Mouse (Mus musculus) heart, postnatal 25 days (tissue): ENCODE data around the gene Cntnap2. TPM values are rescaled to one million over a fixed set of nuclear protein-coding genes. Genes with fewer than 3 reads are reported as not detected.

Experiments used
- DNase-seq: peaks from one replicate; pipeline ENCODE4 v3.0.0; 2022; ENCODE audit warnings: low spot score
- intact Hi-C: fragments of 180-260 bp; cut with DNase I; formaldehyde crosslinking; loops from one replicate; pipeline ENCODE4 v1.15.1; 2025
- total RNA-seq, 2 experiments: library from RNA; stranded (reverse); gene quantifications; 2 replicates each; pipeline ENCODE4 v1.2.3; 2021

Cntnap2 gene
- not detected for total RNA-seq

DNA sequence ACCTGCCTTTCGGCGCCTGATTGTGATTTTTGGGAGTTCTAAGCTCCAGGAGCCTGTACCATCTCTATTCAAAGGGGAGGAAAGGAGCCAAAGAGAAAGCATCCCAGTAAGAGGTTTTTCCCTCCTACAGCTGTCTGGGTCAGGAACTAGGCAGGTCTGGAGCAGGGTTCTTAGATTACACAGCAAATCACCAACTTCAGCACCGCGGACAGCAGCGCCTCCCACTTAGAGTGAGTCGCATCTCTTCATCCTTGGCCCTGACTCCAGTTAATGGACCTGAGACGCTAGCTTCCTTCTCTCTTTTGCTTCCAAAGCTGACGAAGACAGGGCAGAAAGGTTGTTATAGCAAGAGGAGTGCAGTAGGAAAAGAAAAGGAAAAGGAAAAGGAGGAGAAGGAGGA lies at the start of gene Cntnap2:
Cntnap2 (plus strand) TSS at position 267 of the 400 bp plus-strand sequence.
- DNase-seq, result no peak
- intact Hi-C loops, result no loop called here

DNA sequence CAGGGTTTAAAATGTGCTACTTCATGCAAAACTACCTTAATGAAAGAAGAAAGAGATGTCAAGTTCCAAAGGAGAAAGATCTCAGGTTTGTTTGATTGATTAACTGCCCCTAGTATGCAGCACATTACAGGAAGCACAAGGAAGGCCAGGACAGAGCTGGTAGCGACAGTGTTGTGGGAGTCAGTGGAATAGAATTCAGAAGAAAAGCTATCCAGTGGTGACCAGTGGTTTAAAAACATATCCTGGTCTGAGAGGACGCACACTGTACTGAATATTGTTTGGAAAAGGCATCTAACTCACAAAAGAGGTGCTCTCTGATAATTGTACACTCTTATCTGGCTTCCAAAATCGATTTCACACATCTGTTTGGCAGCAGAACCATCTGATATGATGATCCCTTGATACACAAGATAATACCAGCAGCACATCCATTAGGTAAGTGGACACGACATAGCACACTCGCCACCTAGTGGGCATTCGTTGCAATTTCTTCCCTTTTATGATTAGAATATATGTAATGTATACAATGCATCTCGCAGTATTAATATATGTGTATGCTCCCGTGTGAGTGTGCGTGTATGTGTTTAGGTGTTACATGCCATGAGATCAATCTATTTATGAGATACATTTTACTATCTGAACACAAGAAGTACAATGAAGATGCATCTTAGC lies 33.0 kb upstream of the Cntnap2 start:
- no peak for DNase-seq
- intact Hi-C loops, result loop anchor here (2.0 to 10.0 kb wide), 3 partner anchors 931 to 1631 kb away; no protein-coding TSS in a partner anchor

DNA sequence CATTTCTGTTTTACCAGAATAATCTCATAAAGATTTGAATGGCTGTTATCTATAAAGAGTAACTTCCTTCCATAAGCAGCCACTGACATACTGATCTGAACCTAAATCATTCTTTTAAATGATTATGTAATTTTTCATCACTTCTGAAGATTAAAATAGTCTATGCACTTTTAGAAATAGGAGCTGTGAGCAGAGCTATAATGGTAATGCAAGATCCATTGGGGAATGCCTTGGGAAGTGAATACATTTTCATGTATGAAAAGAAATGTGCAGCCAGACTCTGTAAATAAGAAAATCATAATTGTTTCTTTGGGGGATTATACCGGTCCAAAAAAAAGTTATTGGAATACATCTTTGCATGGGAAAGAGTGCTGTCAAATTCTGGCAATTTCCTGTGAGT lies 19.7 kb upstream of the Cntnap2 start:
- intact Hi-C loops, result no loop called here
- DNase-seq, result no peak

DNA sequence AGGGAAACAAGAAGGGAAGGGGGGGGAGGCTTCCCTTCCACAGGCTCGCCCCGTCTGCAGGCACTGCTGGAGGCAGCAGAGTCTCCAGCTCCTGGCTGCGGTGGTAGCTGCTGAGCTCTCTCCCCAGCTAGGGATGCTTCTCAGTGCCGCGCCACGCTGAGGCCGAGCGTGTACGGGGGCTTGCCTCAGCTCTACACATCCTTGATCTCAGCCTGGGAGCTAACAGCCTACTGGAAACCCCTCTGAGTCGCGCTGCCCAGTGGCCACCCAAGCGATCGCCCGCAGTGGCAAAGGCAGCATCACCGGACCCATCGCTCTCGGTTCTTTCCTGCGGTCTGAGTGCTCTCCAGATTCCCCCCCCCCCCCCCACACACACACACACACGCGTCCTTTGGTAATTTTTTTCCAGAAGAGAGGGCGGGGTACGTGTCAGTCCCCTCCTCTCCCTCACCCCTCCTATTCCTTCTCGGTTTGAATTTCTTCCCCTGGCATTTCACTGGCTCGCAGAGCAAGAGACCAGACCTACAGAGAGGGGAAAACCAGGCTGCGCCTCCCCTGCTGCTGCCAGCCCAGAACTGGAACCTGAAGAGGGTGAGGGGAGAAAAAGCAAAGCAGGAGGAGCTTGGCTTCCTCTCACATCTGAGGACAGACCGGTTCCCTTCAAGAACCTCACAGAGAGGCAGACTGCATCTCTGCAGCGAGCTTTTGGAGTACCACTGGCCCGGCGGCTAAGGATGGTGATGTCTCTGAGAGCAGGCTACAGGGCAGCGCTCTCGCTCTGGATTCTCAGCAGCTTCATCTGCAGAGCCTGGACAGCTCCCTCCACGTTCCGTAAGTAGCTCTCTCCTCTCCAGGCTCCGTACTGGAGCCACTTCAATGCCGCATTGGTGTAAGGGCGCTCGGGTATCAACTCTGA lies 657 bp downstream of the Cntnap2 start:
- intact Hi-C loops, result no loop called here
- DNase-seq, result no peak

DNA sequence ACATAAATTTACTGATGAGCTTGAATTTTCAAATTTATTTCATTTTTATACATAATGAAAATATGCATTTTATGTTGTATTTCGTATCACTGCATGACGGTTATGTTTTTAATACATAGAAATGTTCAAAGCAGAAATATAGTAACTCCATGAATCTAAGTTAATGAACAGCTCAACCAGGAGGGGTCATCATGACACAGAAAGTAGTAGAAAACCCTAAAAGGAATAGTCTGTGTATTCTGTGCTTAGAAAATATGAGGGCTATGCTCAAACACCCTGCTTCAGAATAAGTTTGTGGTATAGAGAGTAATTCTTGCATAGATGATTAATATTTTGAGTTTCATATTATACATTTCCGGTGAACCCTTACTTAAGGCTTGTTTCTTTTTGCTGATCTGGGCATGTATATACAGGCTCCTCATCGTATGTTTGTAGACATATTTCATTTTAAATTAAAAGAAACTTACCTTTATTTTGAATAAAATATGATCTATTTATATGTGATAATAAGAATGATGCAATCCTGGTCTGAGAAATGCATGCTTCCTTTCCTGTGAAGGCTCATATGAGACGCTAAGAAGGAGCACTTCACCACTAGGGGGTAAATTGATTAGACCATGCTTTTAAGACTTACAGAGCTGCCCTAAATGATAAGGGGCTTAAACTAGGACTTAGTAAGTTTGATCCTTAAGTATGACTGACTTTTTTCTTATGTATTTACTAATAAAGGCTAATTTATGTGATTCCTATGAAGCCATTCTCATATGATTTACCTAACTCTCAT lies 3.2 kb downstream of the Cntnap2 start:
- intact Hi-C loops, result no loop called here
- no peak for DNase-seq

DNA sequence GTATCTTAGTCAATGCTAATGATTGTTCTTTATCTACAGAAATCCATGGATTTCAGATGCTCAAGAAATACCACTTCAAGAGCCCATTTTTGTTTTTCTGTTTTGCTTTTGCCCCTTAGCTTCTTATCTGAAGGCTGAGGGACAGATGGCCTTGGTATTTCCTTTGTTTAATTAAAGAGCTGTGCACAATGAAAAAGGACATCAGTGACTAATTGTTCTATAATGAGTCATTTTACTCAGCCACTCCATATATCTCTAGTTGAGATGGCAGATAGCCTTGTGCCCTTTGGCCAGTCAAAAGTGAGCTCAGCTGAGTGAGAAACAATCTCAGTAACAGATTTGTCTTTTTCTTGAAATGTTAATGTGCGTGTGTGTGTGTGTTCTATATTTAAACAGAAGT lies 29.1 kb downstream of the Cntnap2 start:
- no peak for DNase-seq
- intact Hi-C loops, result no loop called here

DNA sequence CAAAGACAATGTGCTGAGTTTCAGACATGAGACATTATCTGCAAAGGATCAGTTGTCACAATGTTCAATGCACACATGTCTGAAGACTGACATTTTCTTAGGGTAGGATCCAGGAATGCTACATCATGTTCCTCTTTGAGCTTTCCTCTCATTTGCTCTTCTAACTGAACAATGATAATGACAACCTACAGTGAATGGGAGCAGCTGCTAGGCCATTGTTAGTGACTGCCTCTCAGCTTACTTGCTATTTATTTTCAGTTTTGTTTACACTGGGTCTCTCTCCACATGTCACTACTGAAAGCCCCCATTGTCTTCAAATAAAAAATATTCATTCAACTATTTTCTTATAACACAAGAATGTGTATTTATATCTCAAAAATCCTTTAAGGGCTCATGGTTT lies 54.5 kb downstream of the Cntnap2 start:
- no peak for DNase-seq
- intact Hi-C loops, result no loop called here

DNA sequence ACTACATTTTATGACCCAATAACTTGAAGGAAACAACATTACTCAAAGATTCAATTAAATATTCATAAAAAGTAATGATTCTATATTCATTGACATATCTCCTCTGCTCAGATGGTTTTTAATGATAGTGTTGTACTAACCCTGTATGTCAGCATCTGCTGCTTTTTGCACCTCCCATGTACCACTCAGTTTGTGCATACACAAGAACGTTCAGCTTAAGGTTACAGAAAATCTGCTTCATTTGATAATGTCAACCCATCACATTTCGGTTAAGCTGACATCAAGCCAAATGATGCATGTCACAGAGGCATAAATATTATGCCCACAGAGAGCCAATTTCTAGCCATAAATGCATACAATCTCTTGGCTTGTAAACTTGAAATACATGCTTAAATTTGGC lies 85.7 kb downstream of the Cntnap2 start:
- intact Hi-C loops, result no loop called here
- no peak for DNase-seq

DNA sequence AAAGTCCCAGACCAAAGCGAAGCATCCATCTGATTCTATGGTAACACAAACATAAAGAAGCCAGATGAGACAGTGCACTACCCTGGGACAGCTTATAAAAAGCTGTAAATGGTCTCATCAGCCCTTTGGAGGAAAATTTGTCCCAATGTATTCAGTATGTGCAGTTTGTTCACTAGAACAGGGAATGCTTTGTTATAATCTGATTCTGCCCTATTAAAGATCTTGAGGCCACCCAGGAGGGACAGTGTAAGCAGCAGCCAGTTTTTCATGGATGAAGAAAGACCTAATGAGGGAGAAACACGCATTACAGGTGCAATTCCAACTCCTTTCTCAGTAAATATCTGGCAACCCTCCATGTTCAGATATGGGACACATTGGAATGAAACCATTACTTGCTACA lies 145.9 kb downstream of the Cntnap2 start:
- no peak for DNase-seq
- intact Hi-C loops, result no loop called here

DNA sequence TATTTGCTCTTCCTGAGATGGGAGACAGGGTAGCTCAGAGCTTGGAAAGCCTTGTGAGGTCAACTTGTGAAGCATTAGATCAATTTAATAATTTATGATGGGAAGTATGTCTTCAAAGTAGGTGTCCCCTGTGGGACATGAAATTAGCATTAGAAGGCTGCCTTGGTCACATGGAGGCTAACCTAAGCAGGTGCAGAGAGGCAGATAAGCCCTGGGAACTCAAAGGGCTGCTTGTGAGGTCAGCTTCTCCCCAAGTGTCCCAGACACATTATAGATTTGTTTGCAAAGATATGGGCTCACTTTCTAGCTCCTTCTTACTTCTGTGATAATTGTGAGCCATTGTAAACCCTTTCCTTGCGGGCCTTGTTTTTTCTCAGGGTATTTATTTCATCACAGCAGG lies 155.2 kb downstream of the Cntnap2 start:
- no peak for DNase-seq
- intact Hi-C loops, result no loop called here

DNA sequence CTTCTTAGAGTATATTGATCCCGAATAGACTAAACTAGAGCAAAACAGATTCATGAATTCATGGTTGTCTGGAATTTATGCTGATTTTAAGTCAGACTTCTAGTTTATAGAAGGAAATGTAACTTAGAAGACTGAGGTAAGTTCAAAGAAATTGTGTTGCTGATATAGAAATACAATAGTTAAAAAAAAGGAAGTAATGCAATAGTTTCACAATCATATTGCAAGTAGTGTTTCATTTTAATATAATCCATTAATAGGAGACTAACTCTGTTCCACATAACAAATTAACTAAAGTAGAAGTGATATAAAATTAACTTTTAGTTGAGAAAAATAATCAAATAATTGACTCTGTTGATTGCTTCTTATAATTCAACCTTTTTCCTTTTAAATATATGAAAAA lies 169.8 kb downstream of the Cntnap2 start:
- DNase-seq, result no peak
- intact Hi-C loops, result no loop called here

DNA sequence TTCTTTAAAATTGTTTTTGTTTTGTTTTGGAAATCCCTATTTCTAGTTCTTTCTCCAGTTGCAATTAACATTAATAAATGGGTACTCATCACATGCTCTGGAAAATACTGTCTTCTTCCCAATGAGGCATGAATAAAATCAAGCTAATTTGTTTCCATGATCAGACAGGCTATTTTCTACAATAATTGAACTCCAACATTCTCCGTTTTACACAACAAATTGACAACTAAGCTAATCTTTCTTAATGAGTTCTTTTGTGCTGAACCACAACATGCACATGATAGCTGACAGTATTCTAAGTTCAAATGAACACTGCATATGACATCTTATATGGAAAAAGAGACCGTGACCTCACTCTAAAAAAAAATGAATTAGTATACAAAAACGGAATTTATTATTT lies 173.4 kb downstream of the Cntnap2 start:
- intact Hi-C loops, result no loop called here
- no peak for DNase-seq

DNA sequence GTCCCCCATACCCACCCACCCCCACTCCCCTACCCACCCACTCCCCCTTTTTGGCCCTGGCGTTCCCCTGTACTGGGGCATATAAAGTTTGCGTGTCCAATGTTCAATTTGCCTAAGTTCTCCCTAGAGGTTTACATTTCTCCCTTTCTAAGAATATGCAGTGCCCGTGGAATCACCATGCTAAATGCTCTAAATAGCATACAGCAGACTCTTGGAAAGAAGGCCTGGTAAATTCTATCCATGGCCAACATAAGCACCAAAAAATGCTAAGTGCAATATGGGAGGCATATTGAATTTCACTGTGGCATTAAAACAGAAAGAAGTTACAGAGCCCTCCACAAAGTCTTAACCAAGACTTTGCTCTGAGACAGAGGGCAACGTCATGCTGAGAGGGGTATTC lies 177.4 kb downstream of the Cntnap2 start:
- intact Hi-C loops, result no loop called here
- DNase-seq, result no peak

DNA sequence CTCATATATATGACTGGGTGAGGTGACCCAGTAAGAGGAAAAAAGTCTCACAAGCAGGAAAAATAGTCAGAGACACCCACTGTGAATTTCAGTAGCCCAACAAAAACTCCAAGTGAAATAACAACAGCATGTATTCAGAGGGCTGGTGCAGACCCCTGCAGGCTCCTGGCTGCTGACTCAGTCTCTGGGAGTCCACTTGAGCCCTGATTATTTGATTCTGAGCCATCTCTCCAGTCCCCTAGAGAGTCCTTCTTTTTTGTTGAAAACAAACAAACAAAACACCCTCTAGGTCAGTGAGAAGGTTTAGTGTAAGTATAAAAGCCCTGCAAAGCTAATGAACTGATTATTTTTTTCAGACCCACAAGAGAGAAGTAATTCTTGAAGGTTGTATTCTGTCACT lies 179.0 kb downstream of the Cntnap2 start:
- intact Hi-C loops, result no loop called here

DNA sequence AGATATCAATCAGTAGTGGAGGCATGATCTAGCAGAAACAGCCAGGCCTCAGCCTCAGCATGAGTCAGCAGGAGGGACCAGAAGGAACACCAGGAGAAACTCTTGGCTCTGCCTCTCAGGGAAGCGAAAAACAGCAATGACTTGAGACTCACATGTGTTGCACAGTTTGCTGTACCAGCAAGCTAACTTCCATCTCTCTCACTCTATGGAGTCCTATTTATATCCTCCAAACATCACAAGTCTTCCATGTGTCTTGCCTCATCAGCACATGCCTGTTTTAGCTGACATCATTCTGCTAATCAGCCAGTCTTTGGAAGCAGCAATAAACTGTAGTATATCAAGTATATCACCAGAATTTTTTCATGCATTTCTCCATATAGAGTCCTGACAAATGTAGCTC lies 182.1 kb downstream of the Cntnap2 start:
- DNase-seq, result no peak
- intact Hi-C loops, result no loop called here

More for the DNA sequence above, 179.0 kb downstream of the Cntnap2 start:
- no peak for DNase-seq

DNA sequence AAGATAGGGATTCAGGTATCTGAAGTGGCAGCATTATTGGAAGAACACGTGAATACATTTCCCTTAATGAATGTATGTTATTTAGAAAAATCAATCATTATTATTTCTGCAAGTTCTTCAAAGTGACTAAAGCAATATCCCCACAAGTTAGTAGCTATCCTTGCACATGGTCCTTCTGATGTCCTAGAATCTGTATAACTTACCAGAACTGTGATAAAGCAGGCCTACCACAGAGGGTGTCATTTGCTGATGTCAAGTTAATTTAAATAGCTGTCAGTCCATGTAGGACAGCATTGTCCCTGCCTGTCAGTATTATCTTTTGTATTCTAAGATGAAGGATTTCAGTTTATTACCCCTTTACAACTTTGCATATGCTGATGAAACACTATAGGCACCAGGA lies 185.5 kb downstream of the Cntnap2 start:
- intact Hi-C loops, result no loop called here
- DNase-seq, result no peak

DNA sequence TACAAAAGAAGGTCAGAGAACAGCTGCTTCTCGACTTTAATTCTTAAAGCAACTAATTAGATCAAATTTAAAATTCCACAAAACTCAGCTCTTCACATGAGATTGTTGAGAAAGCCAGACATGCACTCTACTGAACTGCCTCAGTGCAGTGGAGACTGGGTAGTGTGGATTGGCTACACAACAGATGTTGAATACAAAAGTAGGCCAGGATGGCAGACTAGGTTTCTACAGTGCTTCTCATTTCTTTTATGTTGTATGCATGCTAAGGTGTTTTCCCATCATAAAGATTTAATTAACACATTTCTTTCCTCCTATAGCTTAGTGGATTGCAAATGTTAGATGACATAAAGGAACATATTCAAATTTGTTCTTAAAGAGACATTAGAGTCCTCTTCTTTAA lies 198.9 kb downstream of the Cntnap2 start:
- intact Hi-C loops, result no loop called here
- DNase-seq, result no peak

DNA sequence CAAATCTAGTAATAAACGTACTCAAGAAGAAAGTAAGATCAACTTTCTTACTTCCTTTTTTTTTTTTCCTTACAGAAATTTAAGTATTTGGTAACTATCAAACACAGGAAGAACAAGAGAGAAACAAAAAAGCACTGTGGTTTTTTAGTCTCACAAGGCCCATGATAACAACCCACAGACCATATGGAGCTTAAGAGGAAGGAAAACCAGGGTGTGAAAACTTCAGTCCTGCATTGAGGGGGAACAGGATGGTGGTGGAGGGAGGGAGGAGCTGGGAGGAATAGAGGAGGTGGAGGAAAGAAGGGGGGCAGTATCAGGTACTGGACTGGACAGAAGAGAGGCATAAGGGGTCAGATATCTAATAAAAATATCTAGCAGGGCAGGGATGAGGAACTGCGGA lies 212.4 kb downstream of the Cntnap2 start:
- intact Hi-C loops, result no loop called here
- no peak for DNase-seq

DNA sequence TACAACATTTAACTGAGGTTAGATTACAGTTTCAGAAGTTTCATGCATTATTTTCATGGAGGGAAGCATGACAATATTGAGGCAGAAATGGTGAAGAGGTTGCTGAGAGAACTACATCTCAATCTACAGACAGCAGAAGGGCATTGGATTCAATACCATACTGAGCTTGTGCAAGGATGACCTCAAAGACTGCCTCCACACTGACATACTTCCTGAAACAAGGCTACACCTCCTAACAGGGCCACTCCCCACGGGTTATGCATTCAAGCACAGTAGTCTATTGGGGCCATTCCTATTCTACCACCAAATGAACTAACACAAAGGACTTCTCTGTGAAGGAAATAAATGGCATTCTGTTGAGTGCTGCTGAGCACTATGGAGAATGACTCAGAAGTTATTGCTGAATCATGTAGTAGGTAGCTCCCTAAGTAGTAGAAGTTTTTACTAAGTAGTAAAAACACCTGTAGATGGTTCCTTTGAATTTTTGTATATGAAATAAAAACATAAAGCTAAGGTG lies 214.2 kb downstream of the Cntnap2 start:
- intact Hi-C loops, result no loop called here

DNA sequence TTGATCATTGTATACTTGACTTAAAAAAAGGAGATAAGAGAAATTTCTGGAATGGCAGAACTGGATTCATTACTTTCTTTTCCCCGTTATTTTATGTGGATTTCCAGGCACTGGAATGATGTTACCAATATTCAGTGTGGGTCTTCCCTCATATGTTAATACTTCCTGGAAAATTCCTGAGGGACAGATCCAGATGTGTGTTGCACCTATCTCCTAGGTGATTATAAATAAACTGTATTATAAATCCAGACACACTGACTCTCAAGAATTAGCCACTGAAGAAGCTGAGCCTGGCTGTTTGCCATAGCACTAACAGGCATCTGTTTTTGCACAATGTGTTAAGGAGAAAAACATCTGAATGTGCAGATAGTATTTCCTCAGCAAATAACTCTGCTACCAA lies 231.0 kb downstream of the Cntnap2 start:
- intact Hi-C loops, result no loop called here
- DNase-seq, result no peak

More for the DNA sequence above, 214.2 kb downstream of the Cntnap2 start:
- DNase-seq, result no peak
